14 mouse cellular contexts compared by ENCODE assay signal in genomic region chr7:45014096-45014451, GRCm38 (mm10). TPM values are rescaled to one million over a fixed set of nuclear protein-coding genes. Genes with fewer than 3 reads are reported as not detected.
A peak's percentile ranks its signal among the peaks of the same experiment; 100 is the strongest.
DNase-seq lines count a peak whose midpoint lies in the region; ATAC-seq and TF ChIP-seq lines count a peak whose summit lies in the region.
"Had no signal": no experiment of that assay in that cellular context is flagged by ENCODE, and none has a peak within 500 bp of the region (broad histone marks: within the 10 kb centered on the region; RNA-seq: fewer than 3 reads in every experiment).

No protein-coding gene starts in this region.

- H3K36me3 ChIP-seq in kidney, embryonic 15.5 days, result peaks cover 49% of the 10 kb centered on the region
- no peaks in the 10 kb centered on the region for H3K36me3 ChIP-seq in kidney, adult 2 months (ENCODE audit: control insufficient read depth, insufficient read depth, low read length)
- peaks cover 51% of the 10 kb centered on the region for H3K36me3 ChIP-seq in embryonic facial prominence, embryonic 14.5 days (ENCODE audit: control insufficient read depth, insufficient read depth, low read length)
- H3K36me3 ChIP-seq in liver, embryonic 14.5 days (replicated peaks; ENCODE audit: control insufficient read depth, insufficient read depth, low read depth), result peaks cover 38% of the 10 kb centered on the region

- peaks cover 32% of the 10 kb centered on the region for H3K4me1 ChIP-seq in kidney, embryonic 15.5 days
- H3K4me1 ChIP-seq in kidney, adult 2 months (ENCODE audit: control insufficient read depth, insufficient read depth, low read length), result peaks cover 3% of the 10 kb centered on the region; the same call in 1 of the 2 replicates
- peaks cover 15% of the 10 kb centered on the region for H3K4me1 ChIP-seq in embryonic facial prominence, embryonic 14.5 days (ENCODE audit: control insufficient read depth, insufficient read depth, low read length)
- peaks cover 18 to 31% of the 10 kb centered on the region in 2 experiments for H3K4me1 ChIP-seq in liver, embryonic 14.5 days (replicated peaks; ENCODE audit: control insufficient read depth in 2 of 2, insufficient read depth in 2 of 2, low read length in 1 of 2)

- no peak for TF ChIP-seq EP300 in liver, embryonic 14.5 days (IDR thresholded peaks at IDR 0.05; ENCODE audit: low read depth)

- H3K9me3 ChIP-seq in kidney, embryonic 15.5 days (replicated peaks), result no peaks in the 10 kb centered on the region
- no peaks in the 10 kb centered on the region for H3K9me3 ChIP-seq in embryonic facial prominence, embryonic 14.5 days (ENCODE audit: control insufficient read depth, low read length)
- no peaks in the 10 kb centered on the region for H3K9me3 ChIP-seq in liver, embryonic 14.5 days (ENCODE audit: control insufficient read depth, low read length)
- H3K9me3 ChIP-seq: midbrain, embryonic 10.5 days; stomach, embryonic 15.5 days had no signal

- 0 out of 2 replicates have a peak overlapping the region, but pooled peaks have one; percentile 91 for H3K4me2 ChIP-seq in kidney, embryonic 15.5 days
- peak overlapping the region; percentile 71; the same call in 1 of the 2 replicates for H3K4me2 ChIP-seq in embryonic facial prominence, embryonic 14.5 days (ENCODE audit: low read depth, low read length)
- H3K4me2 ChIP-seq in liver, embryonic 14.5 days (ENCODE audit: low read depth), result peak overlapping the region; percentile 89

- TF ChIP-seq POLR2A in kidney, adult 2 months (IDR thresholded peaks at IDR 0.05; ENCODE audit: low read depth, low read length), result no peak

- peak; percentile 92 for DNase-seq in heart, adult 11 months
- no peak for DNase-seq in heart, adult 8-10 months (ENCODE audit: low spot score)
- no peak for DNase-seq in kidney, adult 2 months
- DNase-seq in embryonic facial prominence, embryonic 14.5 days (ENCODE audit: low spot score), result no peak
- no peak for DNase-seq in liver, embryonic 14.5 days (ENCODE audit: low read depth in 3 of 3, low spot score in 3 of 3)
- DNase-seq in urinary bladder, postnatal 14 days (ENCODE audit: low spot score), result no peak
- DNase-seq in gastrocnemius, postnatal 4 days (ENCODE audit: low spot score in 2 of 2), result no peak
- DNase-seq: cerebellum, adult 11 months; kidney, postnatal 36 days had no signal

- H3K9ac ChIP-seq in kidney, embryonic 15.5 days, result no peak overlapping the region
- H3K9ac ChIP-seq in embryonic facial prominence, embryonic 14.5 days (ENCODE audit: low read depth, low read length), result peak overlapping the region; percentile 97; the same call in 1 of the 2 replicates
- H3K9ac ChIP-seq in liver, embryonic 14.5 days (replicated peaks), result no peak overlapping the region
- H3K9ac ChIP-seq: stomach, embryonic 15.5 days had no signal

- no peaks in the 10 kb centered on the region for H3K27me3 ChIP-seq in kidney, embryonic 15.5 days
- H3K27me3 ChIP-seq in kidney, adult 2 months (replicated peaks; ENCODE audit: control insufficient read depth, insufficient read depth, low read length), result no peaks in the 10 kb centered on the region
- no peaks in the 10 kb centered on the region for H3K27me3 ChIP-seq in embryonic facial prominence, embryonic 14.5 days (replicated peaks; ENCODE audit: control insufficient read depth, insufficient read depth, low read length)
- H3K27me3 ChIP-seq in liver, embryonic 14.5 days (ENCODE audit: control insufficient read depth, insufficient read depth, low read length), result peaks cover 7% of the 10 kb centered on the region; the same call in 1 of the 2 replicates
- H3K27me3 ChIP-seq: stomach, embryonic 15.5 days had no signal

- 99% methylated on average over 3 of the region's 3 CpGs for WGBS in kidney, embryonic 15.5 days
- WGBS in kidney, adult 2 months, result 96% methylated on average over 3 of the region's 3 CpGs
- 94% methylated on average over 3 of the region's 3 CpGs for WGBS in embryonic facial prominence, embryonic 14.5 days
- WGBS in liver, embryonic 14.5 days (ENCODE audit: insufficient replicate concordance), result 88% methylated on average over 3 of the region's 3 CpGs

- ATAC-seq in kidney, embryonic 15.5 days (replicated peaks; ENCODE audit: low FRiP score), result no peak
- ATAC-seq in embryonic facial prominence, embryonic 14.5 days (ENCODE audit: low read depth), result no peak
- no peak for ATAC-seq in liver, embryonic 14.5 days (ENCODE audit: insufficient read depth)
- ATAC-seq: inflammation-experienced regulatory T-cells, adult 6 months; lung, postnatal 0 days had no signal

- TF ChIP-seq CTCF in kidney, adult 2 months (conservative IDR thresholded peaks at IDR 0.05; ENCODE audit: insufficient read depth, insufficient read length, low read depth, low read length), result no peak
- TF ChIP-seq CTCF in liver, embryonic 14.5 days (IDR thresholded peaks at IDR 0.05; ENCODE audit: low read depth), result no peak

- no peak overlapping the region; the same call in 1 of the 2 replicates for H3K4me3 ChIP-seq in kidney, embryonic 15.5 days (replicated peaks)
- no peak overlapping the region for H3K4me3 ChIP-seq in kidney, adult 2 months (ENCODE audit: insufficient read depth, low read depth, low read length)
- no peak overlapping the region for H3K4me3 ChIP-seq in embryonic facial prominence, embryonic 14.5 days (ENCODE audit: low read depth, low read length)
- no peak overlapping the region for H3K4me3 ChIP-seq in liver, embryonic 14.5 days (ENCODE audit: insufficient read depth in 1 of 2, low read depth in 2 of 2, low read length in 2 of 2)
- H3K4me3 ChIP-seq: stomach, embryonic 15.5 days had no signal

- no peak overlapping the region for H3K27ac ChIP-seq in kidney, embryonic 15.5 days
- H3K27ac ChIP-seq in kidney, adult 2 months (ENCODE audit: insufficient read depth, low read depth, low read length), result no peak overlapping the region
- H3K27ac ChIP-seq in embryonic facial prominence, embryonic 14.5 days (replicated peaks; ENCODE audit: low read depth, low read length), result no peak overlapping the region
- no peak overlapping the region; the same call in 1 of the 2 replicates for H3K27ac ChIP-seq in liver, embryonic 14.5 days
- H3K27ac ChIP-seq: midbrain, embryonic 10.5 days; stomach, embryonic 15.5 days had no signal

RNA-seq across cellular contexts. Expression of gene Scaf1, which starts 2.1 kb away (rescaled TPM):
- 10 to 100 TPM; 46.8 to 56.2 (median 49.7) TPM for total RNA-seq in heart, adult 8-10 months (2022)
- polyA plus RNA-seq in kidney, embryonic 15.5 days (2015; fragmentation: Nextera tagmentation; extraction: Ambion mirVana), result 35.5 and 40.1 TPM in 2 replicates
- polyA plus RNA-seq in kidney, adult 2 months (2012; rRNA removed), result 38.8 and 41.1 TPM in 2 replicates
- 43.7 and 47.5 TPM in 2 replicates for polyA plus RNA-seq in embryonic facial prominence, embryonic 14.5 days (2014; fragmentation: Nextera tagmentation; extraction: Ambion mirVana)
- polyA plus RNA-seq in liver, embryonic 14.5 days (2012; rRNA removed), result 16.2 and 16.9 TPM in 2 replicates
- 11.0 and 14.5 TPM in 2 replicates for polyA plus RNA-seq in liver, embryonic 14.5 days (2014; fragmentation: Nextera tagmentation; extraction: Ambion mirVana)
- 10 to 100 TPM; 74.1 to 76.0 TPM for total RNA-seq in gastrocnemius, postnatal 4 days (2021)

RNA-seq across cellular contexts. Expression of gene Rras, which starts 3.7 kb away (rescaled TPM):
- 10 to 100 TPM; 40.2 to 49.8 (median 44.1) TPM for total RNA-seq in heart, adult 8-10 months (2022)
- polyA plus RNA-seq in kidney, embryonic 15.5 days (2015; fragmentation: Nextera tagmentation; extraction: Ambion mirVana), result 32.6 and 43.2 TPM in 2 replicates
- polyA plus RNA-seq in kidney, adult 2 months (2012; rRNA removed), result 82.3 and 84.1 TPM in 2 replicates
- polyA plus RNA-seq in embryonic facial prominence, embryonic 14.5 days (2014; fragmentation: Nextera tagmentation; extraction: Ambion mirVana), result 50.5 and 52.3 TPM in 2 replicates
- polyA plus RNA-seq in liver, embryonic 14.5 days (2012; rRNA removed), result 16.3 and 19.7 TPM in 2 replicates
- polyA plus RNA-seq in liver, embryonic 14.5 days (2014; fragmentation: Nextera tagmentation; extraction: Ambion mirVana), result 15.4 and 20.6 TPM in 2 replicates
- 100 to 1,000 TPM; 119 to 123 TPM for total RNA-seq in gastrocnemius, postnatal 4 days (2021)

RNA-seq across cellular contexts. Expression of gene Bcl2l12, which starts 15.6 kb away (rescaled TPM):
- total RNA-seq in heart, adult 8-10 months (2022), result 10 to 100 TPM in 3 of 4 experiments, 1 to 10 TPM in 1; 8.6 to 13.5 (median 11.0) TPM
- 60.7 and 66.5 TPM in 2 replicates for polyA plus RNA-seq in kidney, embryonic 15.5 days (2015; fragmentation: Nextera tagmentation; extraction: Ambion mirVana)
- 20.0 and 21.4 TPM in 2 replicates for polyA plus RNA-seq in kidney, adult 2 months (2012; rRNA removed)
- 43.2 and 48.6 TPM in 2 replicates for polyA plus RNA-seq in embryonic facial prominence, embryonic 14.5 days (2014; fragmentation: Nextera tagmentation; extraction: Ambion mirVana)
- polyA plus RNA-seq in liver, embryonic 14.5 days (2012; rRNA removed), result 11.4 and 14.4 TPM in 2 replicates
- 11.7 and 11.9 TPM in 2 replicates for polyA plus RNA-seq in liver, embryonic 14.5 days (2014; fragmentation: Nextera tagmentation; extraction: Ambion mirVana)
- total RNA-seq in gastrocnemius, postnatal 4 days (2021), result 10 to 100 TPM; 21.5 to 22.0 TPM

RNA-seq across cellular contexts. Expression of gene Irf3, which starts 16.6 kb away (rescaled TPM):
- 10 to 100 TPM; 23.2 to 31.9 (median 27.0) TPM for total RNA-seq in heart, adult 8-10 months (2022)
- 86.4 and 90.4 TPM in 2 replicates for polyA plus RNA-seq in kidney, embryonic 15.5 days (2015; fragmentation: Nextera tagmentation; extraction: Ambion mirVana)
- polyA plus RNA-seq in kidney, adult 2 months (2012; rRNA removed), result 105 and 107 TPM in 2 replicates
- 77.7 and 84.6 TPM in 2 replicates for polyA plus RNA-seq in embryonic facial prominence, embryonic 14.5 days (2014; fragmentation: Nextera tagmentation; extraction: Ambion mirVana)
- polyA plus RNA-seq in liver, embryonic 14.5 days (2012; rRNA removed), result 40.3 and 41.0 TPM in 2 replicates
- polyA plus RNA-seq in liver, embryonic 14.5 days (2014; fragmentation: Nextera tagmentation; extraction: Ambion mirVana), result 28.0 and 32.1 TPM in 2 replicates
- 10 to 100 TPM; 46.0 to 50.4 TPM for total RNA-seq in gastrocnemius, postnatal 4 days (2021)

RNA-seq across cellular contexts. Expression of gene Prmt1, which starts 27.7 kb away (rescaled TPM):
- total RNA-seq in heart, adult 8-10 months (2022), result 100 to 1,000 TPM in 2 of 4 experiments, 10 to 100 TPM in 2; 88.3 to 107 (median 102) TPM
- 704 and 710 TPM in 2 replicates for polyA plus RNA-seq in kidney, embryonic 15.5 days (2015; fragmentation: Nextera tagmentation; extraction: Ambion mirVana)
- 89.9 and 95.4 TPM in 2 replicates for polyA plus RNA-seq in kidney, adult 2 months (2012; rRNA removed)
- 173 and 178 TPM in 2 replicates for polyA plus RNA-seq in embryonic facial prominence, embryonic 14.5 days (2014; fragmentation: Nextera tagmentation; extraction: Ambion mirVana)
- 168 and 174 TPM in 2 replicates for polyA plus RNA-seq in liver, embryonic 14.5 days (2012; rRNA removed)
- 50.4 and 51.2 TPM in 2 replicates for polyA plus RNA-seq in liver, embryonic 14.5 days (2014; fragmentation: Nextera tagmentation; extraction: Ambion mirVana)
- total RNA-seq in gastrocnemius, postnatal 4 days (2021), result 100 to 1,000 TPM; 318 to 331 TPM
